Mouse (Mus musculus): Measurements from ENCODE around the gene Cpne9. TPM values are rescaled to one million over a fixed set of nuclear protein-coding genes. Genes with fewer than 3 reads are reported as not detected.
"Not testable (repeated sequence)": the region's sequence is repeated elsewhere in the genome, so short reads cannot be mapped to it uniquely, and the experiment has no call there.

Cpne9 gene
- polyA plus RNA-seq, 1 experiment from 2014 or later, result 0.14 TPM

- Histone ChIP-seq H3K4me3 (peak within 1 kb of the TSS; percentile 58), H3K4me1 (0 out of 2 replicates have a peak, but pooled peaks cover 12% of the 10 kb centered on the region), H3K27ac (peak within 1 kb of the TSS; percentile 92), H3K9me3 (no peaks in the 10 kb centered on the region), H3K9ac (peak within 1 kb of the TSS; percentile 64), H3K27me3 (no peaks in the 10 kb centered on the region), H3K36me3 (peaks cover 49% of the 10 kb centered on the region), H3K4me2 (replicated peaks) (peak within 1 kb of the TSS; percentile 76)
- under 1% methylated on average over 52 of the region's 52 CpGs for WGBS
- peak; percentile 98 for ATAC-seq (ENCODE audit: insufficient number of reproducible peaks, insufficient read depth, low FRiP score, low TSS enrichment)
These were observed 44.6 kb downstream of the Cpne9 start, which contains the start of gene Ogg1 for GRCm38 (mm10) chr6:113326533-113327315. Gene Ogg1, plus strand, starts transcription at chr6:113326972.

- H3K4me1 ChIP-seq, result 0 out of 2 replicates have a peak, but pooled peaks cover 12% of the 10 kb centered on the region
- H3K27ac ChIP-seq, result no peak overlapping the region
- no peaks in the 10 kb centered on the region for H3K9me3 ChIP-seq
- H3K4me2 ChIP-seq (replicated peaks), result no peak overlapping the region
- no peaks in the 10 kb centered on the region for H3K27me3 ChIP-seq
- ATAC-seq (ENCODE audit: insufficient number of reproducible peaks, insufficient read depth, low FRiP score, low TSS enrichment), result no peak
- no peak overlapping the region for H3K4me3 ChIP-seq
- H3K9ac ChIP-seq, result no peak overlapping the region
- WGBS, result 88% methylated on average over 1 of the region's 1 CpGs
- H3K36me3 ChIP-seq, result peaks cover 44% of the 10 kb centered on the region
These were observed 47.3 kb downstream of the Cpne9 start for GRCm38 (mm10) chr6:113329396-113329795.

GRCm38 (mm10) chr6:113330547-113330946 lies 48.4 kb downstream of the Cpne9 start:
- Histone ChIP-seq H3K27me3 (no peaks in the 10 kb centered on the region), H3K9me3 (no peaks in the 10 kb centered on the region), H3K4me2 (replicated peaks) (no peak overlapping the region), H3K4me3 (no peak overlapping the region), H3K36me3 (peaks cover 45% of the 10 kb centered on the region), H3K27ac (no peak overlapping the region), H3K9ac (no peak overlapping the region), H3K4me1 (0 out of 2 replicates have a peak, but pooled peaks cover 8% of the 10 kb centered on the region)
- WGBS, result 40% methylated on average over 2 of the region's 2 CpGs
- ATAC-seq (ENCODE audit: insufficient number of reproducible peaks, insufficient read depth, low FRiP score, low TSS enrichment), result no peak

- 92% methylated on average over 11 of the region's 11 CpGs for WGBS
- ATAC-seq (ENCODE audit: insufficient number of reproducible peaks, insufficient read depth, low FRiP score, low TSS enrichment), result no peak
- H3K27ac ChIP-seq, result no peak overlapping the region
- no peak overlapping the region for H3K9ac ChIP-seq
- no peak overlapping the region for H3K4me2 ChIP-seq (replicated peaks)
- H3K9me3 ChIP-seq, result no peaks in the 10 kb centered on the region
- 0 out of 2 replicates have a peak, but pooled peaks cover 3% of the 10 kb centered on the region for H3K4me1 ChIP-seq
- peaks cover 54% of the 10 kb centered on the region for H3K36me3 ChIP-seq
- no peak overlapping the region for H3K4me3 ChIP-seq
- no peaks in the 10 kb centered on the region for H3K27me3 ChIP-seq
These were observed 49.6 kb downstream of the Cpne9 start for GRCm38 (mm10) chr6:113331721-113332120.

- not testable (repeated sequence) for H3K4me3 ChIP-seq; H3K9ac ChIP-seq; H3K9me3 ChIP-seq; H3K4me1 ChIP-seq; H3K4me2 ChIP-seq (replicated peaks); ATAC-seq (ENCODE audit: insufficient number of reproducible peaks, insufficient read depth, low FRiP score, low TSS enrichment); H3K27me3 ChIP-seq
- peak overlapping the region; percentile 7; the same call in 1 of the 2 replicates for H3K27ac ChIP-seq
- peaks cover 54% of the 10 kb centered on the region for H3K36me3 ChIP-seq
- 78% methylated on average over 6 of the region's 6 CpGs for WGBS
These were observed 50.6 kb downstream of the Cpne9 start for GRCm38 (mm10) chr6:113332734-113333133.

GRCm38 (mm10) chr6:113333137-113333950 lies 51.2 kb downstream of the Cpne9 start:
- Histone ChIP-seq H3K9me3 (no peaks in the 10 kb centered on the region), H3K4me3 (no peak overlapping the region), H3K27ac (peak overlapping the region; percentile 7; the same call in 1 of the 2 replicates), H3K36me3 (peaks cover 60% of the 10 kb centered on the region), H3K9ac (no peak overlapping the region), H3K27me3 (no peaks in the 10 kb centered on the region), H3K4me2 (replicated peaks) (no peak overlapping the region), H3K4me1 (no peaks in the 10 kb centered on the region)
- ATAC-seq (ENCODE audit: insufficient number of reproducible peaks, insufficient read depth, low FRiP score, low TSS enrichment), result no peak
- 79% methylated on average over 14 of the region's 14 CpGs for WGBS

GRCm38 (mm10) chr6:113334216-113334615 lies 52.1 kb downstream of the Cpne9 start:
- Histone ChIP-seq H3K4me2 (replicated peaks) (no peak overlapping the region), H3K36me3 (peaks cover 68% of the 10 kb centered on the region), H3K4me1 (no peaks in the 10 kb centered on the region), H3K4me3 (no peak overlapping the region), H3K9ac (no peak overlapping the region), H3K27me3 (no peaks in the 10 kb centered on the region), H3K9me3 (no peaks in the 10 kb centered on the region), H3K27ac (no peak overlapping the region)
- ATAC-seq (ENCODE audit: insufficient number of reproducible peaks, insufficient read depth, low FRiP score, low TSS enrichment), result no peak
- 80% methylated on average over 6 of the region's 6 CpGs for WGBS

- Histone ChIP-seq H3K27ac (no peak overlapping the region), H3K27me3 (no peaks in the 10 kb centered on the region), H3K4me2 (replicated peaks) (no peak overlapping the region), H3K36me3 (peaks cover 71% of the 10 kb centered on the region), H3K4me1 (peaks cover 3% of the 10 kb centered on the region; the same call in 1 of the 2 replicates), H3K9me3 (no peaks in the 10 kb centered on the region), H3K9ac (no peak overlapping the region), H3K4me3 (no peak overlapping the region)
- ATAC-seq (ENCODE audit: insufficient number of reproducible peaks, insufficient read depth, low FRiP score, low TSS enrichment), result no peak
- 72% methylated on average over 8 of the region's 8 CpGs for WGBS
These were observed 54.9 kb downstream of the Cpne9 start for GRCm38 (mm10) chr6:113336852-113337620.

- H3K27ac ChIP-seq, result 0 out of 2 replicates have a peak overlapping the region, but pooled peaks have one; percentile 23
- H3K36me3 ChIP-seq, result peaks cover 31% of the 10 kb centered on the region
- peak overlapping the region; percentile 24; the same call in 1 of the 2 replicates for H3K9ac ChIP-seq
- H3K4me1 ChIP-seq, result peaks cover 15% of the 10 kb centered on the region
- H3K4me3 ChIP-seq, result no peak overlapping the region
- WGBS, result 79% methylated on average over 6 of the region's 6 CpGs
- H3K27me3 ChIP-seq, result no peaks in the 10 kb centered on the region
- ATAC-seq (ENCODE audit: insufficient number of reproducible peaks, insufficient read depth, low FRiP score, low TSS enrichment), result no peak
- H3K4me2 ChIP-seq (replicated peaks), result peak overlapping the region; percentile 75; the same call in 1 of the 2 replicates
- H3K9me3 ChIP-seq, result no peaks in the 10 kb centered on the region
These were observed 59.5 kb downstream of the Cpne9 start for GRCm38 (mm10) chr6:113341574-113341973.

GRCm38 (mm10) chr6:113342297-113342696 lies 60.2 kb downstream of the Cpne9 start:
- Histone ChIP-seq H3K36me3 (peaks cover 31% of the 10 kb centered on the region), H3K9me3 (no peaks in the 10 kb centered on the region), H3K4me1 (peaks cover 15% of the 10 kb centered on the region), H3K27ac (no peak overlapping the region), H3K4me2 (replicated peaks) (peak overlapping the region; percentile 75), H3K27me3 (no peaks in the 10 kb centered on the region), H3K9ac (no peak overlapping the region), H3K4me3 (0 out of 2 replicates have a peak overlapping the region, but pooled peaks have one; percentile 2)
- no peak for ATAC-seq (ENCODE audit: insufficient number of reproducible peaks, insufficient read depth, low FRiP score, low TSS enrichment)
- 32% methylated on average over 4 of the region's 7 CpGs for WGBS

Measured in embryonic facial prominence, embryonic 12.5 days (tissue).